Mouse (Mus musculus) MEL (cell line): ENCODE results near the gene Rhd. TPM values are rescaled to one million over a fixed set of nuclear protein-coding genes. Genes with fewer than 3 reads are reported as not detected.

Experiments
- DNase-seq: peaks from one replicate; pipeline ENCODE4 v3.0.0; 2011; ENCODE audit warnings: low read depth, low spot score
- H3K27ac ChIP-seq: 2 replicates; pipeline ENCODE4 v1.5.1; 2012; ENCODE audit warnings: low read depth, mild to moderate bottlenecking, control low read depth, low read length, moderate library complexity; ENCODE audit not compliant: control insufficient read depth
- H3K27me3 ChIP-seq, 2 experiments: fragments of 150-350 bp in 1 of 2; sonication (generic) in 1 of 2; 2 replicates each; pipeline ENCODE4 v1.6.1; 2012; ENCODE audit warnings: low read length in 2 of 2, mild to moderate bottlenecking in 2 of 2, improper control_type of control experiment in 1 of 2, moderate library complexity in 1 of 2; ENCODE audit not compliant: insufficient read depth in 2 of 2, control insufficient read depth in 1 of 2
- H3K36me3 ChIP-seq, 2 experiments: 2 replicates each; pipeline ENCODE4 v1.6.1; 2012 to 2014; ENCODE audit warnings: low read length in 2 of 2, improper control_type of control experiment in 1 of 2, inconsistent platforms in 1 of 2, mild to moderate bottlenecking in 1 of 2; ENCODE audit not compliant: insufficient read depth in 2 of 2, control insufficient read depth in 1 of 2
- H3K4me1 ChIP-seq, 2 experiments: fragments of 150-350 bp in 1 of 2; sonication (generic) in 1 of 2; 2 replicates each; pipeline ENCODE4 v1.6.1; 2012; ENCODE audit warnings: low read length in 2 of 2, improper control_type of control experiment in 1 of 2, mild to moderate bottlenecking in 1 of 2; ENCODE audit not compliant: insufficient read depth in 2 of 2, control insufficient read depth in 1 of 2
- H3K4me3 ChIP-seq, 2 experiments: fragments of 150-350 bp in 1 of 2; sonication (generic) in 1 of 2; 2 replicates each; pipeline ENCODE4 v1.5.1; 2012; ENCODE audit warnings: low read depth in 2 of 2, low read length in 2 of 2, mild to moderate bottlenecking in 2 of 2, moderate library complexity in 2 of 2, control low read depth in 1 of 2, improper control_type of control experiment in 1 of 2; ENCODE audit not compliant: control insufficient read depth in 1 of 2, insufficient read depth in 1 of 2
- H3K79me2 ChIP-seq: 2 replicates; pipeline ENCODE4 v1.6.1; 2012; ENCODE audit warnings: mild to moderate bottlenecking, low read length, moderate library complexity; ENCODE audit not compliant: control insufficient read depth, poor library complexity, insufficient read depth
- H3K9ac ChIP-seq: 2 replicates; pipeline ENCODE4 v1.6.1; 2012; ENCODE audit warnings: low read depth, mild to moderate bottlenecking, control low read depth, low read length, moderate library complexity; ENCODE audit not compliant: control insufficient read depth, poor library complexity, severe bottlenecking
- H3K9me3 ChIP-seq: fragments of 150-350 bp; sonication (generic); replicated peaks from 2 replicates; pipeline ENCODE4 v1.6.1; 2012; ENCODE audit warnings: mild to moderate bottlenecking, low read length, improper control_type of control experiment, moderate library complexity; ENCODE audit not compliant: insufficient read depth
- BHLHE40 ChIP-seq: IDR thresholded peaks from 2 replicates; pipeline ENCODE4 v1.6.1; 2012; ENCODE audit warnings: low read depth, mild to moderate bottlenecking, inconsistent platforms, low read length, improper control_type of control experiment, borderline replicate concordance
- CHD1 ChIP-seq: IDR thresholded peaks from 2 replicates; pipeline ENCODE4 v1.6.1; 2012; ENCODE audit warnings: low read depth, mild to moderate bottlenecking, inconsistent platforms, low read length, improper control_type of control experiment
- CHD2 ChIP-seq: IDR thresholded peaks from 2 replicates; pipeline ENCODE4 v1.6.1; 2011; ENCODE audit warnings: low read length, improper control_type of control experiment
- CTCF ChIP-seq, 3 experiments: IDR thresholded peaks in 2 of 3; conservative IDR thresholded peaks in 1 of 3; 2 replicates each; pipeline ENCODE4 v1.5.1; 2011 to 2012; ENCODE audit warnings: low read length in 3 of 3, low read depth in 2 of 3, mild to moderate bottlenecking in 2 of 3, improper control_type of control experiment in 1 of 3, inconsistent platforms in 1 of 3, mixed read lengths in 1 of 3, moderate library complexity in 1 of 3; ENCODE audit not compliant: control insufficient read depth in 1 of 3, insufficient read depth in 1 of 3, poor library complexity in 1 of 3, severe bottlenecking in 1 of 3
- E2F4 ChIP-seq: IDR thresholded peaks from 2 replicates; pipeline ENCODE4 v1.6.1; 2011; ENCODE audit warnings: low read depth, low read length, improper control_type of control experiment, borderline replicate concordance
- ELF1 ChIP-seq: IDR thresholded peaks from 2 replicates; pipeline ENCODE4 v1.6.1; 2014; ENCODE audit warnings: low read depth, mild to moderate bottlenecking, inconsistent platforms, low read length, improper control_type of control experiment, moderate library complexity
- EP300 ChIP-seq, 2 experiments: IDR thresholded peaks; 2 replicates each; pipeline ENCODE4 v1.6.1; 2011; ENCODE audit warnings: improper control_type of control experiment in 2 of 2, low read length in 2 of 2, low read depth in 1 of 2, mild to moderate bottlenecking in 1 of 2
- ETS1 ChIP-seq: IDR thresholded peaks from 2 replicates; pipeline ENCODE4 v1.6.1; 2012; ENCODE audit warnings: low read depth, mild to moderate bottlenecking, inconsistent platforms, low read length, improper control_type of control experiment, moderate library complexity
- GABPA ChIP-seq: IDR thresholded peaks from 2 replicates; pipeline ENCODE4 v1.6.1; 2012; ENCODE audit warnings: low read depth, mild to moderate bottlenecking, inconsistent platforms, low read length, improper control_type of control experiment, moderate library complexity
- GATA1 ChIP-seq: IDR thresholded peaks from 2 replicates; pipeline ENCODE4 v1.6.1; 2011; ENCODE audit warnings: low read depth, low read length, improper control_type of control experiment
- JUND ChIP-seq: IDR thresholded peaks from 2 replicates; pipeline ENCODE4 v1.6.1; 2011; ENCODE audit warnings: low read depth, mild to moderate bottlenecking, improper control_type of control experiment, low read length
- KAT2A ChIP-seq: conservative IDR thresholded peaks from 2 replicates; pipeline ENCODE4 v1.6.1; 2012; ENCODE audit warnings: low read depth, low read length, improper control_type of control experiment, inconsistent platforms
- MAFK ChIP-seq: IDR thresholded peaks from 2 replicates; pipeline ENCODE4 v1.6.1; 2011; ENCODE audit warnings: low read depth, mild to moderate bottlenecking, low read length, improper control_type of control experiment, borderline replicate concordance
- MAX ChIP-seq: IDR thresholded peaks from 2 replicates; pipeline ENCODE4 v1.6.1; 2011; ENCODE audit warnings: low read length, improper control_type of control experiment
- MAZ ChIP-seq: IDR thresholded peaks from 2 replicates; pipeline ENCODE4 v1.6.1; 2012; ENCODE audit warnings: low read depth, mild to moderate bottlenecking, inconsistent platforms, low read length, improper control_type of control experiment
- MEF2A ChIP-seq: IDR thresholded peaks from 2 replicates; pipeline ENCODE4 v1.6.1; 2014; ENCODE audit warnings: low read depth, mild to moderate bottlenecking, inconsistent platforms, low read length, improper control_type of control experiment; ENCODE audit not compliant: poor library complexity, insufficient replicate concordance, severe bottlenecking; ENCODE audit errors: extremely low read depth
- MXI1 ChIP-seq: IDR thresholded peaks from 2 replicates; pipeline ENCODE4 v1.6.1; 2011; ENCODE audit warnings: mild to moderate bottlenecking, low read depth, low read length, improper control_type of control experiment
- MYB ChIP-seq: IDR thresholded peaks from 2 replicates; pipeline ENCODE4 v1.6.1; 2011; ENCODE audit warnings: mild to moderate bottlenecking, low read depth, low read length, improper control_type of control experiment
- MYC ChIP-seq: IDR thresholded peaks from 2 replicates; pipeline ENCODE4 v1.6.1; 2011; ENCODE audit warnings: low read depth, mild to moderate bottlenecking, low read length, improper control_type of control experiment, moderate library complexity
- NELFE ChIP-seq: IDR thresholded peaks from 2 replicates; pipeline ENCODE4 v1.6.1; 2011; ENCODE audit warnings: low read depth, low read length, improper control_type of control experiment
- NRF1 ChIP-seq: IDR thresholded peaks from 2 replicates; pipeline ENCODE4 v1.6.1; 2014; ENCODE audit warnings: low read depth, mild to moderate bottlenecking, inconsistent platforms, low read length, improper control_type of control experiment, moderate library complexity; ENCODE audit not compliant: poor library complexity, insufficient read depth, severe bottlenecking
- POLR2A ChIP-seq, 2 experiments: IDR thresholded peaks; 2 replicates each; pipeline ENCODE4 v1.6.1; 2011 to 2012; ENCODE audit warnings: low read length in 2 of 2, mild to moderate bottlenecking in 2 of 2, control low read depth in 1 of 2, improper control_type of control experiment in 1 of 2, low read depth in 1 of 2, moderate library complexity in 1 of 2; ENCODE audit not compliant: control insufficient read depth in 1 of 2, insufficient read depth in 1 of 2, poor library complexity in 1 of 2
- POLR2AphosphoS2 ChIP-seq: IDR thresholded peaks from 2 replicates; pipeline ENCODE4 v1.6.1; 2011; ENCODE audit warnings: low read length, improper control_type of control experiment
- POLR2AphosphoS5 ChIP-seq: IDR thresholded peaks from 2 replicates; pipeline ENCODE4 v1.6.1; 2012; ENCODE audit warnings: low read depth, borderline replicate concordance, mild to moderate bottlenecking, inconsistent platforms, low read length, moderate library complexity, mixed read lengths
- RAD21 ChIP-seq: IDR thresholded peaks from 2 replicates; pipeline ENCODE4 v1.6.1; 2011; ENCODE audit warnings: mild to moderate bottlenecking, low read depth, low read length, improper control_type of control experiment
- RCOR1 ChIP-seq: IDR thresholded peaks from 2 replicates; pipeline ENCODE4 v1.6.1; 2012; ENCODE audit warnings: low read depth, mild to moderate bottlenecking, inconsistent platforms, low read length, improper control_type of control experiment
- SIN3A ChIP-seq: IDR thresholded peaks from 2 replicates; pipeline ENCODE4 v1.6.1; 2012; ENCODE audit warnings: low read length, improper control_type of control experiment, inconsistent platforms
- SMC3 ChIP-seq: IDR thresholded peaks from 2 replicates; pipeline ENCODE4 v1.6.1; 2011; ENCODE audit warnings: low read depth, low read length, improper control_type of control experiment
- TAL1 ChIP-seq: IDR thresholded peaks from 2 replicates; pipeline ENCODE4 v1.6.1; 2012; ENCODE audit warnings: mild to moderate bottlenecking, inconsistent platforms, low read length, moderate library complexity, mixed read lengths
- TBP ChIP-seq: IDR thresholded peaks from 2 replicates; pipeline ENCODE4 v1.8.0; 2011; ENCODE audit warnings: low read depth, low read length, improper control_type of control experiment
- TCF12 ChIP-seq: IDR thresholded peaks from 2 replicates; pipeline ENCODE4 v1.6.1; 2014; ENCODE audit warnings: low read depth, mild to moderate bottlenecking, inconsistent platforms, low read length, improper control_type of control experiment, moderate library complexity
- UBTF ChIP-seq: IDR thresholded peaks from 2 replicates; pipeline ENCODE4 v1.6.1; 2012; ENCODE audit warnings: low read depth, mild to moderate bottlenecking, inconsistent platforms, low read length, improper control_type of control experiment, moderate library complexity, borderline replicate concordance; ENCODE audit not compliant: insufficient read depth
- USF1 ChIP-seq: IDR thresholded peaks from 2 replicates; pipeline ENCODE4 v1.6.1; 2014; ENCODE audit warnings: low read depth, mild to moderate bottlenecking, inconsistent platforms, low read length, improper control_type of control experiment, moderate library complexity
- USF2 ChIP-seq, 2 experiments: IDR thresholded peaks; 2 replicates each; pipeline ENCODE4 v1.6.1; 2011 to 2012; ENCODE audit warnings: improper control_type of control experiment in 2 of 2, low read length in 2 of 2, borderline replicate concordance in 1 of 2, inconsistent platforms in 1 of 2, low read depth in 1 of 2, mild to moderate bottlenecking in 1 of 2; ENCODE audit not compliant: insufficient read depth in 1 of 2
- ZC3H11A ChIP-seq: IDR thresholded peaks from 2 replicates; pipeline ENCODE4 v1.6.1; 2012; ENCODE audit warnings: low read depth, mild to moderate bottlenecking, inconsistent platforms, low read length, improper control_type of control experiment
- ZKSCAN1 ChIP-seq: IDR thresholded peaks from 2 replicates; pipeline ENCODE4 v1.6.1; 2012; ENCODE audit warnings: low read depth, mild to moderate bottlenecking, inconsistent platforms, low read length, improper control_type of control experiment, moderate library complexity
- ZMIZ1 ChIP-seq: IDR thresholded peaks from 2 replicates; pipeline ENCODE4 v1.6.1; 2012; ENCODE audit warnings: low read depth, mild to moderate bottlenecking, inconsistent platforms, low read length, improper control_type of control experiment, moderate library complexity
- ZNF384 ChIP-seq: IDR thresholded peaks from 2 replicates; pipeline ENCODE4 v1.6.1; 2012; ENCODE audit warnings: low read depth, mild to moderate bottlenecking, inconsistent platforms, low read length, improper control_type of control experiment
- polyA plus RNA-seq, 2 experiments: library from polyadenylated mRNA; stranded (reverse) in 1 of 2; unstranded in 1 of 2; fragments of >175 nt in 1 of 2; fragments of >200 nt in 1 of 2; gene quantifications; 2 replicates each; pipeline versions ENCODE4 v1.2.1 to v1.2.4; 2012; ENCODE audit warnings: low replicate concordance in 2 of 2, low read depth in 1 of 2; ENCODE audit not compliant: insufficient read length in 2 of 2, insufficient read depth in 1 of 2, missing spikeins in 1 of 2
- total RNA-seq: library from RNA; depleted of rRNA; stranded (reverse); fragments of 300-350 nt; gene quantifications from 2 replicates; pipeline ENCODE4 v1.2.3, GENCODE M21; 2012

Rhd gene
- total and polyA plus RNA-seq, 3 experiments = 49.9 to 176 TPM; not detected in 1

DNA sequence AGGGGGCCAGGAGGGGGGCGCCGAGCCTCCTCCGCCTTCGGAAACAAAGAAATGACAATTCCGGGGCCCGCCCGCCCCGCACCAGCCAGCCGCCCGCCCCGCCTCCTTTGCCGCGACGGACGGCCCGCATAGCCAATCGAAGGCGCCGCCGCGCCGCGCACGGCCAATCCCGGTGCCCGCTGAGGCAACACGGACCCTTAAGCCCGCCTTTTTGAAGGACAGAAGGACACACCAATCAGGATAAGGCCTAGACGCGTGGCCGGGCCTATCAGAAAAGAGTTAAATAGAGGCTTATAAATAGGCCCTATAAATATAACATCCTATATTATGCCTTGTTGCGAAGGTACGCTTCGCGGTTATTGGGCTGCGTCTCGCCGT lies 11.1 kb upstream of the Rhd start, which contains the start of gene Maco1:
Maco1 (minus strand) TSS at position 87 of the 378 bp plus-strand sequence.
- H3K4me1 ChIP-seq = peaks cover 3 to 30% of the 10 kb centered on the region in 2 experiments; a peak in 3 of 4 replicates
- DNase-seq = peak; percentile 97
- no peak for TF ChIP-seq POLR2AphosphoS2
- no peak; the same call in 1 of the 2 replicates for TF ChIP-seq ZMIZ1
- TF ChIP-seq CHD2 = peak; percentile 88
- TF ChIP-seq RCOR1 = no peak
- TF ChIP-seq JUND = no peak
- TF ChIP-seq CTCF (IDR thresholded peaks at IDR 0.05 in 2 of 3, conservative IDR thresholded peaks at IDR 0.05 in 1 of 3; ENCODE audit: control insufficient read depth in 1 of 3, insufficient read depth in 1 of 3, low read depth in 2 of 3, low read length in 3 of 3, poor library complexity in 1 of 3, severe bottlenecking in 1 of 3) = no peak
- TF ChIP-seq USF2 (IDR thresholded peaks at IDR 0.05; ENCODE audit: borderline replicate concordance in 1 of 2, insufficient read depth in 1 of 2, low read depth in 1 of 2, low read length in 2 of 2) = no peak
- no peak for TF ChIP-seq MAX
- no peak for TF ChIP-seq POLR2AphosphoS5
- no peak for TF ChIP-seq KAT2A
- no peak for TF ChIP-seq ZKSCAN1
- TF ChIP-seq MYC = peak; percentile 52; the same call in 1 of the 2 replicates
- TF ChIP-seq EP300 (IDR thresholded peaks at IDR 0.05; ENCODE audit: low read depth in 1 of 2, low read length in 2 of 2) = no peak
- no peak for TF ChIP-seq NELFE
- TF ChIP-seq RAD21 = no peak
- TF ChIP-seq UBTF = no peak
- TF ChIP-seq MAFK = no peak
- TF ChIP-seq SIN3A = peak; percentile 14; the same call in 1 of the 2 replicates
- no peak for TF ChIP-seq TCF12
- TF ChIP-seq NRF1 = 0 out of 2 replicates have a peak, but pooled peaks have one; percentile 34
- TF ChIP-seq CHD1 = no peak
- peak; percentile 70; the same call in 1 of the 2 replicates for TF ChIP-seq MAZ
- no peak for TF ChIP-seq ZC3H11A
- TF ChIP-seq ELF1 = no peak
- no peak for TF ChIP-seq GATA1
- TF ChIP-seq BHLHE40 = no peak
- no peak for TF ChIP-seq POLR2A (IDR thresholded peaks at IDR 0.05; ENCODE audit: control insufficient read depth in 1 of 2, insufficient read depth in 1 of 2, low read depth in 1 of 2, low read length in 2 of 2, poor library complexity in 1 of 2)
- TF ChIP-seq E2F4 = no peak; the same call in 1 of the 2 replicates
- TF ChIP-seq ZNF384 = no peak
- 0 out of 2 replicates have a peak, but pooled peaks have one; percentile 50 for TF ChIP-seq TBP
- no peak for TF ChIP-seq SMC3
- TF ChIP-seq MYB = no peak
- TF ChIP-seq USF1 = 0 out of 2 replicates have a peak, but pooled peaks have one; percentile 4
- no peak for TF ChIP-seq TAL1
- no peak for TF ChIP-seq MXI1
- no peak for TF ChIP-seq GABPA
- TF ChIP-seq ETS1 = no peak
- TF ChIP-seq MEF2A = 0 out of 2 replicates have a peak, but pooled peaks have one; percentile 30

More for the DNA sequence above, 11.1 kb upstream of the Rhd start, which contains the start of gene Maco1:
- Histone ChIP-seq H3K9me3 (no peaks in the 10 kb centered on the region), H3K79me2 (peaks cover 37% of the 10 kb centered on the region), H3K27ac (peak within 1 kb of the TSS; percentile 84), H3K27me3 (no peaks in the 10 kb centered on the region), H3K9ac (peak within 1 kb of the TSS; percentile 97), H3K4me3 (peak within 1 kb of the TSS; percentile 81 to 86), H3K36me3 (peaks cover 0 to 19% of the 10 kb centered on the region in 2 experiments; a peak in 2 of 4 replicates)
